Mouse (Mus musculus) thymus, postnatal 14 days (tissue): ENCODE data around the gene Tspan3.
A peak's percentile ranks its signal among the peaks of the same experiment; 100 is the strongest.

Experiments
- DNase-seq: peaks from one replicate; pipeline ENCODE4 v3.0.0; 2021

The Tspan3 gene

DNA sequence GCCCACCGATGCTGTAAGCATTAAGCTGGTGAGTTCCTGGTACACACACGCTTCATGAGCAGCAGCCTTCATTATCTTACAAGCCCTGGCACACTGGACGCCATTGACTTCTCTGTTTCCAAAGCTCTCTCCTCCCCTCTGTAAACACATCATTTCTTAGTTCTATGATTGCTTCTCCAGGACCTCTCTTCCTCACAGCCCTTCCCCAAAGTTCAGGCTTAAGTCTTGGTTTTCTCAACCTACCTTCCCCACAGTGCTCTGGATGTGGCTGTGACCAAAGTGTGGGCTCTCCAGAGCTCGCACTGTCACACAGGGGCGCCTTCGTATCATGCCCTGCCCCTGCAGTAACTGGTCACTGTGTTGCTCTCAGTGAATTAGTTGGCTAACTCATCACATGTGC is at the start of gene Tspan3:
Gene Tspan3 (minus strand): TSS at position 101 of the 400 bp plus-strand sequence.
- DNase-seq = no peak

DNA sequence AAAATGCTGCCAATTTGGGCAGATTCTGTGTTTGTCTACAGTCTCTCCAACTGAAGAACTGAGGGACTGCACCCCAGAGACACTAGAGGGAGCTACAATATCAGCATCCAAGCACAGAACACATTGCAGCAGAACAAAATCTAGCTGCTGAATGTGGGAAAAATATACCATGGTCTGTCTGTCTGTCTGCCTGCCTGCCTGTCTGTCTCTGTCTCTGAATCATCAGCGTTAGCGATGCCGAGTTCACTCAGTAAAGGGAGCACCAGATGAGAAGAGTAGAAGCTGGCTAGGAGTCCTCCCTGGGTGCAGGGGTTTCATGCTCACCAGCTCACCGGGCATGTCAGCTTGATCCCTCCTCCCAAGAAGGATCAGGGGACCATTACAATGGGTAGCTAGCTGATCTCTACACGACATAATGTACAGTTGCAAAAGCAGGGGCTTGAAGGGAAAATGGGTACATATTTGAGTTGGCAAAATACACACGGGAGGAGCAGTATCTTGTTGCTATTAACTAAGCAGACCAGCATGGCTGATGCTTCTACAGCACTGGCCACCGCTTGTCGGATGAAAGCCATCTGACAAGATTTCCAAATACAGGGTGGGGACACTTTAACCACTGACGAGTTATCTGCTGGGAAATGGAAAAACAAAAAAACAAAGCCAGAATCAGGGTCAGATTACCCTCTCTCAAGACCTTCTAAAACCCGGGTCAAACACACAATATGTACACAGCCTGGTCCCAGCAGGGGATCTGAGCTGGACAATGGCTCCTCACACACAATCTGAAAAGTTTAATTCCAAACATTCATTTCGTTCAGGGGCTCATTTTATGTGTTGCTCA is 48.4 kb upstream of the Tspan3 start:
- DNase-seq = peak; percentile 43

DNA sequence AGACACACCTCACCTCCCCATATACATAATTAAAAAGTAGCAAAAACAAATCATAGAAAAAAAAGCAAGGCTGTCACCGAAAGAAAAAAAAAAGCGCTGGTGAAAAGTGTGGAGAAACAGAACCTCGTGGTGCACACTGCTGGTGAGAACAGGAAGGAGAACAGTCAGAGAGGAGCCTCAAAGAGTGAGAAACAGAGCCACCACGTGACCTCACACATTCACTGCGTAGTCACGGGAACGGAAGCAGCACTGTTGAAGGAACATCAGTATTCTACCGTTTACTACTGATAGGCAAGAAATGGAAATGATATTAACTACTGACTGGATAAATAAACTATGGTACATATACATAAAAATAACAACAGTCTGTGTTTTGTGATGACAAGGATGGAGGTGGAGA is 43.5 kb upstream of the Tspan3 start:
- no peak for DNase-seq

DNA sequence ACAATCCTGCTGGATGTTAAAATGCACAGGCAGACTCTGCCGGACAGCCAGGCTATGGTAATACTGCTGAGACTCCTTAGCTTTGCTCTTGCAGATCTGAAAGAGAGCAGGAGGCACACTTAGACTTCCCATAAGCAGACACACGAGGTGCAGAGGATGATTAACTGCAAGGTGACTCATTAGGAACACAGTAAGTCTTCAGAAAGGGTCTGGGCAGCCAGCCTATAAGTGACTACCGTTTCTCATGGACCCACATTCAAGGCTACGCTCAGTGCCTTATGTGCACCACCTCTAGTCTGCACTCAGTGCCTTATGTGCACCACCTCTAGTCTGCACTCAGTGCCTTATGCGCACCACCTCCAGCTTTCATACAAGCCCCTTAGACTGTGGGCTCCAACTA is 42.2 kb upstream of the Tspan3 start:
- no peak for DNase-seq

DNA sequence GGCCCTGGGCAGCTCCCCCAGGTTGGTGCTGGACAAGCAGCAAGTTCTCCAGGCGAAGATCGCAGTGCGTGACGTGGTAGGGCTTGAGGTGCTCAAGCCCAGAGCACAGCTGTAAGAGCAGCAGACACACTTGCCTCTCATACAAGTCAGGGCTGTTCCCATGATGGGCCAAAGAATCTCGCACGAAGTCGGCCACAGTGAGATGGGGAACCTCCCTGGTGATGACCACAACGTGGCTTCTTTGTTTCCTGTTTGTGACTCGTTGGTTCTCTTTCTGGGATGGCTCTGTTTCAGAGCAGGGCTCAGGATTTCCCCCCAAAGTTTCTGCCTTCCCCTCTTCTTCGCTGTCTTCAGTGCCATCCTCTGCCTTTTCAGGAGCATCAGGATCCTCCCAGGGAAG is 41.8 kb upstream of the Tspan3 start:
- no peak for DNase-seq

DNA sequence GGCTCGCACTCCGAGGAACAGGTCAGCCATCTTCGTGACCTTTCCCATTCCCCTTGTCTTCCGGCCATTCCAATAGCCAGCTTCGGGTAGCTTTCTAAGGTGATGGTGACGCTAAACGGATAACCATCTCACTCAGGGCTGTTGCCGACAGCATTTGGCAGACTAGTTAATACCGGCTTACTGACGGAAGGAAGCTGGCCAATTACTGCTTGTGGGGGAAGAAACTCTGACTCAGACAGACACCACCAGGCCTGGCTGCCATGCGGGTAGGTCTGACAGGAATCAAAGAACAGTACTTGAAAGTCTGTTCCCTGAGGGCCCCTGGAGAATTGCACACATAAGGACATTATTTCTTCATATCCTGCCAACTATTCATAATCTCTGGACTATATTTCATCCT is 40.1 kb upstream of the Tspan3 start:
- no peak for DNase-seq

DNA sequence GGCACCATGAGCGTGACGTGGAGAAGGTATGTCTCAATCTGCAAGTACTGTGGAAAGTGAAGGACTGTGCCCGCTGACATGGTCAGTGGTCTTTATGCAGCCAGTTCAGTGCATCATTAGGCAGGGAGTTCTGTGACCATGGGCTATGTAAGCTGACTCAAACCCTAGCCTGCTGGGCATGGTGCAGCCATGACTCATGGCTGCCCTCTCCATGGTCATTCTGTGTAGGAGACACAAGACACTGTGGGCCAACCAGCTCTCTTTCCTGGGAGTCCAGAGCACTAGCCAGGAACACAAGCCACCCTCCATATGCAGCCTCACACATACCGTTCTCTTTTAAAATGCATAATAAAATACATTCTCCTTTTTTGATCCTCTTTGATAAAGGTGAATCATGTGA is 39.0 kb upstream of the Tspan3 start:
- DNase-seq = no peak

DNA sequence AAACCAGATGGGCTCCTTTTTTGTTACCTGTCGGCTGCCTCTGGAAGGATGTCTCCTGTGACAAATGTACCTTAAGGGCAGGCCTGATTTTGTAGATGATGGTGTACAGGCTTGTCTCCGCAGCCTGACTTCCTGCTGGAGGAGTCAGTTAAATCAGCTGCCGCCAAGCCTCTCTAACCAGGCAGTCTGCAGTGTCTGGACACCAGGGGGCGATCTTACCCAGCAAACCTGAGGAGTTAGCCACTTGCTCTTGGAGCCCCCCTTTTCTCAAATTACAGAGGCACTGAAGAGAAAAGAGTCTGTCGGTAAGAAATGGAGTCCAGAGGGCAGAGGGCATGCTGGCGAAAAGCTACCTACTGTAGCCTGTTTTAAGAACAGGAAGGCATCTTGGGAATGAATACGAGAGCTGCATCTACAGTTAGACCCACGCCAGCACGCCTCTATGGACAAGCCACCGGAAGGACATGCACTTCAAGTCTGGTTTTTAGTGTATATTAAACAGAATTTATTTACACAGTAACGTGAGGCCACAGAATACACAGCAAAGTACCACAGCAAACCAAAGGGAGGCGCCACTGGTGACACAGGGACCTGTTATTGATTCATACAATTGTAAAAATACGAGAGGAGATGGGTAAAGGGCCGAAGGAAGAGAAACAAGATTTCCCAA is 35.5 kb upstream of the Tspan3 start:
- peak; percentile 91 for DNase-seq

DNA sequence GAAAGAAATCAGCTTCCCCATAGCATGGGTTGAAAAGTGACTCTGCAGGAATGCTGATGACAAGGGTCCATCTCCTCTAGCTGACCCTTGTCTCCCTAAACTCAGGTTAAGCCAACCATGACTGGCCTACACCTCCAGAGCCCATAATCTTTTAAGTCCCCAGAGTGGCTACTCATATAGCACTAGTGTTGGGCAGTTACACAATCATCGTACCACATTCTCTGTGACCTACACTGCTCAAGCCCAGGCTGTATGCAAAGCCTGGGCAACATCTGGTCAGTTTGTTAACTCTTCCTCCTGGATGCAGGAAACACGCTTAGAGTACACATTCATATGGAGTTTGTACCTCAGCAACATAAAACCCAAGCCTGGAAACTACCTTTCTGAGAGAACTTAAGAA is 34.9 kb upstream of the Tspan3 start:
- no peak for DNase-seq

DNA sequence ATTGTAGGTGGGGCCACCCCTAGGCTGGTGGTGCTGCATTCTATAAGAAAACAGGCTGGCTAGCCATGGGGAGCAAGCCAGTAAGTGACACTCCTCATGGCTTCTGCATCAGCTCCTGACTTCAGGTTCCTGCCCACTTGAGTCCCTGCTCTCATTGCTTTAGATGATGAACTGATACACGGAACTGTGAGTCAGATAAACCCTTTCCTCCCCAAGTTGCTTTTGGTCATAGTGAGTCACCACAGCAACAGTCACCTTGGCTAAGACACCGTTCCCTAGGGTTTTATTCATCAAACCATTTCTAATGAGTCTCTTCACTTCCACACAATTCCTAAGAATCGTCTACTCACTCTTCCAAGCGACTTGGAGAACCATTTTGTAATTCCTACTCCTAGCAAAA is 31.6 kb upstream of the Tspan3 start:
- no peak for DNase-seq

DNA sequence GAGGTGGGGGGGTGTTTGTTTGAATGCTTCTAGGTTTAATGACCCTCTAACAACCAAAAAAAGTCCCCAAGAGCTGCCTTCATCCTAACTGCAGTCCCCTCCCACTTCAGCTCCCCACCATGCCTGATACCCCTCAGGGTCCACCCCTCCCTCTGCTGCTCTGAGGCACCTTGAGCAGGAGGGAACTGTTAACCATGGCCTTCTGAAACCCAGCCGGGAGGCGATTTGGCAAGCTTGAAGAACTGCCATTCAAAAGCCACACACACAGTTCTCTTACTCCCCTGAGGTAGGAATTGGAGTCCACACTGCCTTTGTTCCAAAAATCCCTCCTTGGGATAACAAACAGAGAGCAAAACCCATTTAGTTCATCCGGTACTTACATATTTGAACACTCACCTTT is 29.9 kb upstream of the Tspan3 start:
- DNase-seq = no peak

DNA sequence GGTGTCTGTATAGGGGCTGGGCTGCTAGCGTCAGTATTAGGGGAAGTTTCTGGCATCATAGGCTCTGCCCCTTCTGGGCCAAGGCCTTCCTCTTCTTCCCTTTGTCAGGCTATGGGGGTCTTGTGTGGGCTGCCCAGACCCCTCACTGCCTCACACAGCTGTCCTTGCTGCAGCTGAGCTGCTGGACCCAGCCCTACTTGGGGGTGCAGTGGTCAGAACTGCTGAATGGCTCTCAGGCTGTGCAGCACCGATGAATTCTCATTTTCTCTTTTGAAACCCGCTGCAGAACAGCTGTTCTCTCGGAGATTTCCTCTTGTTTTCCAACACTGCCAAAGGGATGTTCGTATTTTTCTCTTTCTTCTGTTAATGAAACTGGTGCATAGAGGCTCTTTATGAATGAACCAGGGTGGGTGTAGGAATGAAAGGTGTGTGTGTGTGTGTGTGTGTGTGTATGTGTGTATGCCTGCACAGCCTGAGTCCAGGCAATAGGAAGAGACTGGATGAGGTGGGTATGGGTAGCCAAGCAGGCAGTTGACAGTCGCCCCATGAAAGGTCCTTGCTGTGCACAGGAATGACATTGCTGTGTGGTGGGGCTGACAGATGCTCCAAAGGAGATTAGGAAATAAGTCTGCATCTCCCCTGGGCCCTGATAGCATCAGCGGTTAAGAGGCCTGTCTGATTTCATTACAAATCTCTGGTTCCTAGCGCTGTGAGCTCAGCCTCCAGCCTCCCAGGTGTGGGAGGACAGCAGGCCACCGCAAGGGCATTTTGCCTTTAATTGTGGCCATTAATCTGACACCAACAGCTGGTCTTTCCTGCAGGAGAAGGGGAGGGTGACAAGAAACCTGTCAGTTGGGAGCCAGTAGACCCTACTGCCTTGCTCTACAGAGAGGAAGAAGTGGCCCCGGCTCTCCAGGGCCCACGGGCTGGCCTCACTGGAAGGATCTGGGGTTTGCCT is 26.5 kb upstream of the Tspan3 start:
- DNase-seq = no peak

DNA sequence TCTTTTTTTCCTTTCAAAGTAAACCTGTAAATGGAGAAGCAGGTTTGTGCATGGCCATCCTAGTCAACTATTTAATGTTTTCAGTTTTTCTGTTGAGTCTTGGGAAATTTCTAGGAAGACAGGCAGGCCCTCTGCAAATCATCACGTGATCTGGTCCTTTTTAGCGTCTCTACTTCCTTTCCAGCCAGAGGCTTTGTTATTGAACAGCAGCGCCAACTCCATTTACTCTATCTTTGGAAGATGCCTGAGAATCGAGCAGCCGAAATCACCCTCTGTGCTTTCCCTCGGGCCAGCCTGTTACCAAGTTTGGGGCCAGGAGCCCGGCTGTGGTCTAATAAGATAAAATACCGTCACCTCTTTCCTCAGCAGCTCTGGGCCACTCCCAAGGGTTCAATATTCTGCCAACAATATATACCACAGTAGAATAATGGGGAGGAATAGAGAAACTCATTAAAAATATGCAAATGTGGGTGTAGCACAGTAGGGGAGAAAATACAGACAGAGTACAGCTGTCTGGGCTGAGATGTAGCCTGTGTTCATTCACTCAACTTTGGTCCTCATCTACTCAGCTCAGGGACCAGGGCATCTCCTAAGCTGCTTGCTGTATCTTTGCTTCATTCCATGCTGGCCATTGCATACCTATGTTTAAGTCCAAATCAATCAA is 15.0 kb upstream of the Tspan3 start:
- DNase-seq = no peak

DNA sequence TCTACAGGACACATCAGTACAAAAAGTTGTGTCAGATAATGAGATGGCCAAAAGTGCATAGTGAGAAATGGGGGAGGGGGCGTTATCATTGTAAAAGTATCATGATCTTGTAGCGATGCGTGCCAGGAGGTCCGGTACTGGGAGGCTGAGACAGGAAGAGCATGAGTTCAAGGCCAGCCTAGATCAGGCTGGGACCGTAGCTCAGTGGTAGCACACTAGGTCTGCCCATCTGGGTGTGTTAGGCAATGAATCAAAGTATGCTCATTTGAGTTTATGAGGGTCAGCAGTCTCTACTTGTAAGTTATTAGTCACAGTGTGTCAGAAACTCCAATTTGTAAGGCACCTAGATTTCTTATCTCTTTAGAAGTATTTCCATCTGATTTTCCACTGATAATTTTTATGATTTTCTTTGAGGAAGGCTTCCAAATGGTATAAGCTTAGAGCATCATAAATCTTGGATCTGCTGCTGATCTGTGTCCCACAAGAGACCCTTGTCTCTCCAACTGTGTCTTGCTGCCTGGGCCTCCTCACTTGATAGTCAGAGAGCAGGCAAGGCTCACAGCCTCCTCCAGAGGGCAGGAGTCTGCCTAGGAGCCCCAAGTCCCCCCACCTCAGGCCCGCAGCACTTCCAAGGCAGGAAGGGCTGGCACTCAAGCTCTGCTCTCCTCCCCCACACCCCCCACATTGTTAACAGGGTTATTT is 14.3 kb upstream of the Tspan3 start:
- DNase-seq = peak; percentile 72

DNA sequence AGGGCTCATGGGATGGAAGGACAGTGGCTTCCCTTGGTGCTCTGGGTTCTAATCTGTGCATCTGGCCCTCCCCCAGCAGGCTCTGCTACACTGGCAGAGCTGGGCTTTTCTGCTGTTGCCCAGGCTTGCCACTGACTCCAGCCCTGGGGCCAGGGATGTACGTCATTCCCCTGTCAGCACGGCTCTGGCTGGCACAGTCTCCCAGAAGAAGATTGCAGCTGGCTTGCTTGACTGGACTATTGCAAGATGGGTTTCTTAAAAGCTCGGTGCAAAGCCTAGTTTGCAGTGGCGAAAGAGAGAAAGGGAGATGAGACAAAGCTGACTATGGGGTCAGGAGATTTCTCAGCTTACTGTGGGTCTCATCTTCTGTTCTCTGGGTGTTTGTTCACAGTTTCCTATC is 12.1 kb upstream of the Tspan3 start:
- DNase-seq = no peak

DNA sequence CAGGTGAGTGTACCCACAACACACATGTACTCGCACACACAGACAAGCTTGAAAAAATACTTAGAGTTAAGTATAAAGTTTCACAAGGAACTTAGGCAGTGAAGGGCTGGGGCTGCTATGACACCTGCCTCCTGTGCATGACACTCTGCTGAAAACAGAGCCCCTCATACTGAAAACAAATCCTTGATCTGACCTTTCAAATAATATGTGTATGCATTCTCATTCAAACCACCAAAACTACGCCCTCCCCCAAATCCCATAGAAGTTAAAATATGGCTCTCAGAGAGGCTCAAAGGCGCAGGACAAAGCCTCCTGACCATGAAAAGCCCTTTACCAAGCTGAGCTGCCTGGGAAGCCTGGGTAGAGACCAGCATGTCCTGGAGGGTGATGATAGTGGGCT is 10.0 kb upstream of the Tspan3 start:
- DNase-seq = no peak

DNA sequence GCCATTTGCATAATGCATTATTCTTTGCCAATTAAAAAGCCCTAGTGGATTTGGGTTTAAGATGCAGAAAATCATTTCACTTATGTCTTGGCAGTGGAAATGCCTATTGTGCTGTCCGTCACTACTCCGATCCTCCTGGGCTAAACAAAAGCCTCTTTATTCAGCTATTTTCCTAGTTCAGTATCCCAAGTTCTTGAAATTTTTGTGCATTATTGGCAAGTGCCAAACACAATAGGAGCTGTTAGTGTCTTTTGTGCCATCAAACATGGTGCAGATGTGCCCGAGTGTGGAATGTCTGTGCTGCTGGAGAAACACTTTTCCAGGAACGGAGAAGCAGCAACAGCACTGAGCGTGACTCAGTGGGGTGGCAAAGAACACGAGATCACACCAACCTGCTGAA is 2.4 kb upstream of the Tspan3 start:
- no peak for DNase-seq

DNA sequence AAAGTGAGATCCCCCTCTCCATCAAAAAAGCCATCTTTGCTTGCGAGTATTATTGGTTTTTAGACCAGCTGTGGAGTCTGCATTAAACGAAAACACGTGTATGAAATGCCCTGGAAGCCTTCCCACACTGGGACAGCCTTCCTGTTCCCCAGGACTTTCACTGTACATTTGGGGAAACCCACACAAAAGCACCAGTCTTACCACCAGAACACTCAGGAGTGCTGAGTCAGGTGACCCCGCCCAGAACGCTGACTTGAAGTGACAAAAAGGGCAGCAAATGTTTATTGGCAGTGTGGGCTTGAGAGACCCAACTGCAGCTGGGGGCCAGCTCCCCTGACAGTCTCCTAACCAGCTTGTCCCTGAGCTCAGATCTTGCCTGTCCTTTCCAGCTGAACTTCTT is 884 bp upstream of the Tspan3 start:
- DNase-seq = peak; percentile 20

DNA sequence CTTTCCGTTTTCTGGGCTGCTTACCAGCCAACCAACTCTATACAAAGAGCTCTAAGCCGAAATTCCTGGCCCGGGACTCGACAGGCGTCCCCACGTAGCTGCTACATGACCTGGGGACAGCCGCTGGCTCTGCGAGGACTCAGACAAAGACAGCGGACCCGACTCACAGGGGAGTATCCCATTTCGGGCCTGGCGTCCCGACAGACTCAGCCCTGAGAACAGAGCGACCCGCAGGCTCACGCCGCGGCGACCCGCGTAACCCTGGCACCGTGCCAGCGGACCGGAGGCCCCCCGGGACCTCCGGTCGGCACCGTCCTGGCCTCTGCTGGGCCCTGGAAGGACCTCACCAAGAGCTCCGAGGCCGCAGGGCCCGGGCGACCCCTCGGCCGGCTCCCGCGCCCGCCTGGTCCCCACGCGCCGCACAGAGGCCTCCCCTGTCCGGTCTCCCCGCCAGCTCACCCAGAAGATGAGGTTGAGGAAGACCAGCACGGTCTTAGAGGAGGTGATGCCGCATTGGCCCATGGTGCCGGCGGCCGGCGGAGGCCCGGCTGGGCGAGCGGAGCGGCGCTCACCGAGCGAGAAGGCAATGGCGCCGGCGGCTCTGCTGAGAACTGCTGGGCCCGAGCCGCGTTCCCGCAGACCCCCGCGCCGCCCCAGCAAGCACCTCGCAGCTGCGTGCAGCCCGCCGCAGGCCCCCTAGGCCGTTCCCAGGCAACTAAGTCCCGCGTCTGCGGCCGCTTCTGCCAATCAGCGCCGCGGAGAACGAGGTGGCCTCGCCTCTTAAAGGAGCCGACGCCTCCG is 4.7 kb downstream of the Tspan3 start:
- peak; percentile 92 for DNase-seq

DNA sequence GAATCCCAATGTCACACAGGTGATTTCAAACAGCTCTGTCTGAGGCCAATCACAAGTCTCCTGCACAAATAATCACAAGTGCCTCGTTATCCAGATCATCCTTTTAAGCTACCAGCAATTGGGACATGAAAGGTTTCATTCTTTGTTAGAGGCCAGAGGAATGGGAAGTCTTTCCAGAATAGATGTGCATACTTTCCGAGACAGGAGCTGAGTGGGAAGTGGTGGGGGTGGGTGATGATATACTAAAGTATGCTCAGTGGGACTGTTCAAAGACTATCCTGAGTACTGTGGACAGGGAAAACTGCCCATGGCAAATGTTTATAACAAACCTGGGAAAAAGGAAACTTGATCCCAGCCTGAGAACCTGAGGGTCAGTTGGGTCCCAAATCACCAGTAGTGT is 5.8 kb downstream of the Tspan3 start:
- no peak for DNase-seq

DNA sequence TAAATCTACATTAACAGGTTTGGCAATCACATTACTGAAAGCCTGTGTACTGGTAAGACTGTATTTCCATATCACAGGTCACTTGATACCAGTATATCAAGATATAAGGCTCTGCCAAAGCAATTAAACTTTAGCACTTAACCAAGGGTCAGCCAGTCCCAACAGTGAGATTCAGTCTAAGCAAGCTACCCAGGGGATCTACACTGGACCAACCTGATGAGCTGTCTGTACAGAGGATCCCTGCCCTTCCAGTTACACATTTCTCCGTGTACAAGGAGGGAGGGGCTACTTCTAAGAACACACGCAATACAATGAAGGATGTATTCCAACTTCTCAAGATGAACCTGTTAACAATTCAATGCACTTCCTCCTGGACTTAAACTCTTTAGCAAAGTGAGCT is 7.2 kb downstream of the Tspan3 start:
- no peak for DNase-seq
